Mouse (Mus musculus) fibroblast of lung, adult 2 months (primary cell): ENCODE results near the gene Slc35g3.

Experiments
- DNase-seq: peaks from one replicate; pipeline ENCODE4 v3.0.0-alpha.2; 2011; ENCODE audit warnings: low read depth

Gene Slc35g3

GRCm38 (mm10) chr11:69761868-69762267 is at the start of gene Slc35g3:
Gene Slc35g3, minus strand, starts transcription at chr11:69761968.
- DNase-seq, result no peak

DNA sequence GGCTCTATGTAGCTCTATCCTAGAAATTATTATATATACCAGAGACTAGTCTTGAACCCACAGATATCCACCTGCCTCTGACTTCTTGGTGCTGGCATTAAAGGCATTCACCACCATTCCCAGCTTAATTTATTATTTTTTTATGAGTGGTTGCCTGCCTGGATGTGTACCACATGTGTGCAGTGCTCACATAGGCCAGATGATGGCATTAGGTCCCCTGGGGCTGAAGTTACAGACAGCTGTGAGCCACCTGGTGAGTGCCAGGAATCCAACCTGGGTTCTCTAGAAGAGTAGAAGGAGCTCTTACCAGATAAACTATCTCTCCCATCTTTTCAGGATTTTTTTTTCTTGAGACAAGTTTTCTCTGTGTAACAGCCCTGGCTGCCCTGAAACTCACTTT is 48.5 kb upstream of the Slc35g3 start:
- no peak for DNase-seq

- DNase-seq, result no peak
These were observed 45.9 kb upstream of the Slc35g3 start for GRCm38 (mm10) chr11:69807641-69808040.

DNA sequence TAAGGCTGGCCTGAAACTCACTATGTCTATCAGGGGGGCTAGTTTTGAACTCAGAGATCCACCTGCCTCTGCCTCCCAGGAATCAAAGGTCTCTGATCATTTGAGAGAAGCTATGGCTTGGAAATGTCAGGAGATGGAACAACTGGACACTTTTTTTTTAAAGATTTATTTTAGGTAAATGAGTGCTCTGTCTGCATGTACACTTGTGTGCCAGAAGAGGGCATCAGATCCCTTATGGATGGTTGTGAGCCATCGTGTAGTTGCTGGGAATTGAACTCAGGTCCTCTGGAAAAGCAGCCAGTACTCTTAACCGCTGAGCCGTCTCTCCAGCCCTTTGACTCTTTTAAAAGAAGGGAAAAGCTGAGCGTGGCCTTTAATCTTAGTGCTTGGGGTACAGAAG is 44.6 kb upstream of the Slc35g3 start:
- no peak for DNase-seq

- DNase-seq, result no peak
These were observed 43.5 kb upstream of the Slc35g3 start, which contains the start of gene Tmem102 for GRCm38 (mm10) chr11:69804972-69805909. Gene Tmem102, minus strand, starts transcription at chr11:69805624.

DNA sequence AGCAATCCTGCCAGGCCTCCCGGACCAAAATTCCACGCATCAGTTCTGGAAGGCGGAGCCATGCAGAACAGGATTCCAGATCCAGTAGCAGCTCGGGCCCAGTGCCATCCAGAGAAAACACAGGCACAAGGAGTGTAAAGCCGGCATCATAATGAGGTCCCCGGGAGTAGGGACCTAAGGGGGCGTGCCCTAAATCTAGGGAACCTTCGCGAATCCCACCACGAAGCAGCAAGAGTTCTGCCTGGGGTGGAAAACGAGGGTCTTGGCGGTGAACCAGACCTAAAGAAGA is 42.8 kb upstream of the Slc35g3 start:
- DNase-seq, result no peak

DNA sequence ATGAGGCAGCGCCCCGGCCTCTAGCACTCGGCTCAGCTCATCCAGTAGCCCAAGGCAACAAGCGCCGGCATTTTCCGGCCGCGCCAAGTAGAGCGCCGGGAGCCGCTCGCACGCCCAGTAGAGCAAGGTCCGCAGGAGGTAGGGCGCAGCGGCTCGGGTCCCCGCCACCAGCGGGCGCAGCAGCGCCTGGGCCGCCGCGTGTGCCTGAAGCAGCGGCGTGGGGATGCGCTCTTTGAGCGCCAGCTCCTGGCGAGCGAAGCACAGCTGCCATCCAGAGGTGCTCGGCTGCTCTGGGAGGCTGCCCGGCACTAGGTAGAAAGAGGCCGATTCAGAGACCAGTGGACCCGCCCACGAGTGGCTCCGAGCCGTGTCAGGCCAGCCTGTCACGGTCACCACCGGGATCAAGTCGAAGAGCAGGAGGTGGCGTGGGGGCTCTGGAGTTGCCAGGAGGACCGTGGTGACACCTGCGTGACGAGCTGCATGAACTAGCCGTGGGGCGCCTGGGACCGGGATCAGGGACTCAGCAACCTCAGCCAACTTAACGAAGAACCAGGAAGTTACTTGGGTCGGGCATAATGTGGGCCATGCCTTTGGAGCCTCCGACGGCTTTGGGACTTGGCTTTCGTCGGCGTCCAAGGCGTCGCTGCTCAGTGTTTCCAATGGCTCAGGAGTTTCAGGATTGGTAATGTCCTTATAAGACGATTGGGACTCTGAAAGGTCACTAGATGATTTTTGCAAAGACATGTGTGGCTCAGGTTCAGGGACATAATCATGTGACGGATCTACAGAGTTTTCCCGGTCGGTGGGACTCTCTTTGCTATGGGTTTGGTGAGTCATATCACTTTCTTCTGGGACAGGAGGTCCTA is 42.3 kb upstream of the Slc35g3 start:
- peak; percentile 32 for DNase-seq

GRCm38 (mm10) chr11:69803328-69803727 is 41.6 kb upstream of the Slc35g3 start:
- no peak for DNase-seq

- no peak for DNase-seq
These were observed 40.9 kb upstream of the Slc35g3 start for GRCm38 (mm10) chr11:69802648-69803105.

GRCm38 (mm10) chr11:69801379-69801977 is 39.7 kb upstream of the Slc35g3 start, which contains the start of gene Fgf11:
Gene Fgf11, minus strand, starts transcription at chr11:69801857.
- DNase-seq, result no peak

DNA sequence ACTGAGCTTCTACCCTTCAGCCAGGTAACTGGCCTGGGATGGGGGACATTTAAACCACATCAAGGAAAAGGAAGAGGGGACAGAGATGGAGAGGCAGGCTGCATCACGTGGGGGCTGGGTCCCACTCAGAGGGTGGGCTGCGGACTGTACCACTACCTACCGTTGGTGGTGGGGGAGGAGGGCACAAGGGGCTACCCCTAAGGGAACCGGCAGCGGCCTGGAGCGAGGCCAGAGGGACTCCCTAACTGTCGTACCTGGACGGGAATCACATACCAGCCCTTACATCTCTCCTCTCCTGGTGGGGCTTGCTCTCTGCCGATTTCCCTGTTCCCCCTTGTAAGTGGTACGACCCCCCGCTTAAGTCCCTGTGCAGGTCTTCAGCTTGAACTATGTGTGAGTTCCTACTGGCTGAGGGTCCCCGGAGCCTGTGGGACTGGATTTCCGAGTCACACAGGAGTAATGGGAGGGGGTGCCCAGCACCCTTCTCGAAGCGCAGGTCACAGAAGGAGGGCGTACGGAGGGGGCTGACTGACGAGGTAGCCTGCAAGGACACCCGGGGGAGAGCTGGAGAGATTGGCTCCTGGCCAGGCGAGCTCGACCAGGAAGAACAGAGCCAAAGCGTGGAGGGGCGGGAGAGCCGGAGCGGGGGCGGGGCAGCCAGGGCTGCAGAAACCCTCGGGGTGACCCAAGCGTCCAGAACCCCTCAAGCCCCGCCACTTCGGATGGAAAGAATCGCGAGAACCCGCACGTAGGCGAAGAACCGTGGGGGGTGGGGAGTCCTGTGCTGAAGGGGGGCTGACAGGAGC is 38.8 kb upstream of the Slc35g3 start:
- no peak for DNase-seq

DNA sequence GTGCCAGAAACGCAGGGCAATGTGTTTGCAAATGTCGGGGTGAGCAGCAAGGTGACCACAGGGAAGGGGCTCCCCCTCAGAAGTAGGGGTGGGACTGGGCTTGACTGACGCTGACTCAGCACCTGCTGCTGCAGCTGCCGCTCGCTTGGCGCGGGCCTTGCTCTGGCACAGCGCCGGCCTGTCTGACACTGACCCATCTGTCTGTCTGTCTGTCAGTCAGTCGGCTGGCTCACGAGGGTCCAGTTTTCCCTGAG is 38.3 kb upstream of the Slc35g3 start:
- no peak for DNase-seq

DNA sequence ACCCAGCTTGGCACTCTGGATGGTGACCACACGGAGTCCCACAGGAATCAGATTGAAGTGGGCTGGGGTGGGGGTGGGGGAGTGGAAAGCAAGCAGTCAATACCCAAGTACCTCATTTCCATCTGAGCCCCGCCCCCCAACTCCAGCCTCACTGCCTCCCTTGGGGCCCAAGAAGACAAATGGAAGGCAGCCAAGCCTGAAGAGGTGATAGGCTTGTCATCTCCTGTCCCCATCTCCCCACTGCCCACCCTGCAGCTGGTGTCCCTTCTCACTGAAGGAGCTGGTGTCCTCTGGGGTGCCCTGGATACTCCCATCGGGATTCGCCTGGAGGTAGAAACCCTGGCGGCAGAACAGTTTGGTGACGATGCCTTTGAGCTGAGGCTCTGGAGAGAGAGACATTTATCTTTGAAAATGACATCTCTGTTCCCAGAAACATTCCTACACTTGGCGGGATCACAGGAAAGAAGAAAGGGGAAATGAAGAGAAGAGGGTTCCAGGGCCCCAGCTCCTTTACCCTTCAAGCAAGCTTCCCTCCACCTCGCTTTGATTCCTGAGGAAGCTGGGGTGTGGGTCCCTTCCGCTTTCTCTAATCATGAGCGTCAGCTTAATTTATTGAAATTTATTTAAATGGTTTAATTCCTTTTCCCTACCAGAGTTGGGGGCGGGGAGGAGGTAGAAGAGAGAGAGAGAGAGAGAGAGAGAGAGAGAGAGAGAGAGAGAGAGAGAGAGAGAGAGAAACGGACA is 37.8 kb upstream of the Slc35g3 start:
- DNase-seq, result no peak

DNA sequence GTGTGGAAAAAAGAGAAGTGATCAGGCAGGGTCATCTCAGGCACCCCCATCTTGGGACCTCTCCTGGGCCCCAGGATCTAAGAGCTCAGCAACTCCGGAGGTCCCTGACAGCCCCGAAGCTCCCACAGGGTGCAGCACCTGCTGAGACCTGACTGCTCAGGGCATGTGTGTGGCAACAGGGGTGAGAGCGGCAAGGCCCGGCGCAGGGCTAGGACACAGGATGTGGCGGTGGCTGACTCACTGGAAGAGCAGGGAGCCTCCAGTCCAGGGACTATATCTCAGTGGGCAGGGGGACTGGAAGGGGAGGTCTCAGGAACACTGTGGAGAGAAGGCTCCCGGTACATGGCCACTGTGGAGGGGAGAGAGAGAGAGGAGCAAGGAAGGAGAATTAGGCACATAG is 36.2 kb upstream of the Slc35g3 start:
- DNase-seq, result no peak

- no peak for DNase-seq
These were observed 34.2 kb upstream of the Slc35g3 start for GRCm38 (mm10) chr11:69795983-69796435.

DNA sequence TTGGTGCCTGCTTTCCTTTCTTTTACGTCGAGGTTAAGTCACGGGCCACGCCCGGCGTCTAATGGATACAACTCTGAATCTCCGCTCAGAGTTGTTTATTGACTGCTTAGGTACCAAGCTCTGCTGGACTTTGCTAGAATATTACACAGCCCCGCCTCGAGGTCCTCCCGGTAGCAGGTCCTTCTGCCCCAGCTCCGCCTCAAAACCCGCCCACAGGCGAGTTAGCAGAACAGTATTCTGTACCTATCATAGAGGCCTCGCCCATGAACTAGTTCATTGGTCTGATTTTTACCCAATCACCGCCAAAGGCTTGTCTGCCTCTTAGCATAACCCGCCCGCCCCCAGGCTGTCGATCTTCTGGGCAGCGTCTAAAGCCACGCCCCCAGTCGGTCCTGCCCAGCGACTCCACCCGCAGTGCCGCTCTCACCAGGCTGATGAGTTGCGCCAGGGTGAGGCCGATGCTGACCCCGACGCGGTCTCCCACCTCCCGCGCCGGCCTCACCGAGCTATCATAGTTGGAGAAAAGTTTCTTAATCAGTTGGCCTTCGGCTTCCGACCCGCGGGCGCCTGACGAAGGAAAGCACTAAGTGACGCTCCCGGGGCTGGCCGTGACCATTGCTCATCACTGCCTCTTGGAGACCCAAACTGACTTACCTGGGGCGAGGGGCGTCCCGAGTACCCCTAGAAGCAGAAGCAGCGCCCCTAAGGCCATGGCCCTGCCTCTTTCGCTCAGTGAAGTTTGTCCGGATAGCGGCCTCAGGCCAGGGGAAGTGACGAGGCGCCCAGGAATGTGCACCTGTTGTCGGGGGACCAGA is 33.6 kb upstream of the Slc35g3 start, which contains the start of gene Chrnb1:
Gene Chrnb1 (minus strand): TSS at position 776 of the 815 bp plus-strand sequence.
- DNase-seq, result peak; percentile 88

GRCm38 (mm10) chr11:69793429-69793828 is 31.7 kb upstream of the Slc35g3 start:
- no peak for DNase-seq

- DNase-seq, result no peak
These were observed 29.7 kb upstream of the Slc35g3 start for GRCm38 (mm10) chr11:69791420-69791819.

DNA sequence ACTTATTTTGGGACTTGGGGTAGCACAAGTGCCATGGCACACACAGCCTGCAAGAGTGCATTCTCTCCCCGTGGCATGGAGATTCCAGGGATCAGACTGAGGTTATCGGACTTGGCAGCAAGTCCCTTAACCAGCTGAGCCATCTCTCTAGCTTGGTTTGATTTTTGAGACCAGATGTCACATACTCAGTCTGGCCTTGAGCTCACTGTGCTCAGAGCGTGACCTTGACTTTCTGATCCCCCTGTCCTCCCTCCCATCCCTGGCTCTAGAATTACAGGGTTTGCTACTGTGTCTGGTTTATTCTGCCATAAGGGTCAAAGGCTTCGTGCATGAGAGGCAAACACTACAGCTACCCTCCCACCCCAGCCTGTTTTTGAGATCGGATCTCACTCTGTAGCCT is 27.7 kb upstream of the Slc35g3 start:
- no peak for DNase-seq

DNA sequence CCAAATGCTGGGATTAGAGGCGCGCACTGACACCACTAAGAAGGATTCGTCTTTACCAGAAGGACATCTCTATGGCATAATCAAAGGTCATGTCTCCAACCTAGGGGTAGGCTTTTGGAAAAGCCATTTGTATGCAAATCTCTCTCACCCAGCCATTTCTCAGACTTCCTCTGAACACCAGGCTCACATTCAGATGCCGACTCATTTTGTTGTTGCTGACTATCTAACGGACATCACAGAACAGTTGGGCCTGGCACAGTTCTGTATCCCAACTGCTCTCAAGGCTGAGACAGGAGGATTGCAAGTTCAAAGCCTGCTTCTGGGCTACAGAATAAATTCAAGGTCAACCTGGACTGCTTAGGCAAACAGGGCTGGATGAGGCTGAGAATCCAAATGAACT is 25.5 kb upstream of the Slc35g3 start:
- no peak for DNase-seq
